Mouse (Mus musculus) neural tube, embryonic 14.5 days (tissue): Measurements from ENCODE around the gene Vps25. TPM values are rescaled to one million over a fixed set of nuclear protein-coding genes. Genes with fewer than 3 reads are reported as not detected.
A peak's percentile ranks its signal among the peaks of the same experiment; 100 is the strongest.

ENCODE experiments used
- ATAC-seq: fragments of 200-750 bp; cut with Nextera tagmentation; 2 replicates; pipeline ENCODE4 v1.8.0; 2017; ENCODE audit warnings: low read depth, mild to moderate bottlenecking, moderate TSS enrichment, moderate library complexity
- H3K27ac ChIP-seq: fragments of 300-500 bp; sonication (generic); 2 replicates; pipeline ENCODE4 v1.5.1; 2014; ENCODE audit warnings: low read depth, mild to moderate bottlenecking, control low read depth, low read length, moderate library complexity, mixed read lengths
- H3K27me3 ChIP-seq: fragments of 300-500 bp; sonication (generic); 2 replicates; pipeline ENCODE4 v1.6.1; 2014; ENCODE audit warnings: low read length; ENCODE audit not compliant: control insufficient read depth, insufficient read depth
- H3K36me3 ChIP-seq: fragments of 300-500 bp; sonication (generic); 2 replicates; pipeline ENCODE4 v1.6.1; 2014; ENCODE audit warnings: low read length, mixed read lengths; ENCODE audit not compliant: control insufficient read depth, insufficient read depth
- H3K4me1 ChIP-seq: fragments of 300-500 bp; sonication (generic); 2 replicates; pipeline ENCODE4 v1.6.1; 2014; ENCODE audit warnings: low read length; ENCODE audit not compliant: control insufficient read depth, insufficient read depth
- H3K4me2 ChIP-seq: fragments of 300-500 bp; sonication (generic); 2 replicates; pipeline ENCODE4 v1.6.1; 2014; ENCODE audit warnings: mild to moderate bottlenecking, low read depth, low read length, control low read depth
- H3K4me3 ChIP-seq: fragments of 300-500 bp; sonication (generic); 2 replicates; pipeline ENCODE4 v1.5.1; 2014; ENCODE audit warnings: low read depth, low read length, control low read depth, mixed read lengths
- H3K9ac ChIP-seq: fragments of 300-500 bp; sonication (generic); replicated peaks from 2 replicates; pipeline ENCODE4 v1.6.1; 2014; ENCODE audit warnings: low read depth, mild to moderate bottlenecking, control low read depth, low read length, mixed read lengths
- H3K9me3 ChIP-seq: fragments of 300-500 bp; sonication (generic); 2 replicates; pipeline ENCODE4 v1.6.1; 2016; ENCODE audit warnings: low read length; ENCODE audit not compliant: control insufficient read depth
- WGBS: fragments of 180-500 bp; shearing (Covaris S2); extraction: QIAGEN DNeasy Blood & Tissue Kit; methylation state at CpG from one replicate; pipeline ENCODE4 v1.1.7; 2014; 5-methylcytosine and 5-hydroxymethylcytosine counted together
- polyA plus RNA-seq: library from polyadenylated mRNA; unstranded; fragments of >200 nt; fragmentation: Nextera tagmentation; extraction: Ambion mirVana; gene quantifications from 2 replicates; pipeline ENCODE4 v1.2.1, GENCODE M21; 2014

Gene Vps25
- polyA plus RNA-seq = 121 and 134 TPM in 2 replicates

DNA sequence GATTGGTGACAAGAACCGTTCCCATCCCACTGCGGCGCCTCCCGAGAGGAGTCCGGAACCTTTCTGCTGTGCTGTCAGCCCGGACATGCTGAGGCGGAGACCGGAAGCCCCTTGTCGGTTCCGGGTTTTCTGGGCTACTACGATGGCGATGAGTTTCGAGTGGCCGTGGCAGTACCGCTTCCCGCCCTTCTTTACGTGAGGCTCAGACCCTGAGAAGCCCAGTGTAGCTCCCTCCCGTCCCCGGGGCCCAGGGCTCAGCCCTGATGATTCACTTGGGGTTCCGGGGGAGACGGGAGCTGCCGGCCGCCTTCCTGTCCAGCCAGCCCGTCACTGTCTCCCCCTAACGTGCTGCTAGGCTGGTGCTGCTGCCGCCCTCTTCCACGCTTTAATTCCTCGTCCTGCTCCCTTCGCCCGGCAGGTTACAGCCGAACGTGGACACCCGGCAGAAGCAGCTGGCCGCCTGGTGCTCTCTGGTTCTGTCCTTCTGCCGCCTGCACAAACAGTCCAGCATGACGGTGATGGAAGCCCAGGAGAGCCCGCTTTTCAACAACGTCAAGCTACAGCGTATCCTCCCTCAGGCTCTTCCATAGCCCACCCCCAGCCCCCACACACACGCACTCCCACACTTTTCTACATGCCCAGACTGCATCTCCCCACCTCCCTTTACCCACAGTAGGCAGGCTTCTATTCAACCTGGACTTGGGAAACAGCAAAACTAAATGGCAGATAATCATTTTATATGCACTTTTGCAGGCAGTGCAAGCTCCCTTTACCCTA, at the start of gene Vps25:
Gene Vps25 (plus strand): TSS at position 95 of the 777 bp plus-strand sequence.
- Histone ChIP-seq H3K4me3 (peak within 1 kb of the TSS; percentile 83), H3K9me3 (no peaks in the 10 kb centered on the region), H3K27me3 (no peaks in the 10 kb centered on the region), H3K4me2 (peak within 1 kb of the TSS; percentile 98), H3K9ac (peak within 1 kb of the TSS; percentile 89), H3K27ac (peak within 1 kb of the TSS; percentile 88), H3K4me1 (peaks cover 10% of the 10 kb centered on the region), H3K36me3 (no peaks in the 10 kb centered on the region)
- WGBS = 1% methylated on average over 40 of the region's 40 CpGs
- peak; percentile 90 for ATAC-seq

DNA sequence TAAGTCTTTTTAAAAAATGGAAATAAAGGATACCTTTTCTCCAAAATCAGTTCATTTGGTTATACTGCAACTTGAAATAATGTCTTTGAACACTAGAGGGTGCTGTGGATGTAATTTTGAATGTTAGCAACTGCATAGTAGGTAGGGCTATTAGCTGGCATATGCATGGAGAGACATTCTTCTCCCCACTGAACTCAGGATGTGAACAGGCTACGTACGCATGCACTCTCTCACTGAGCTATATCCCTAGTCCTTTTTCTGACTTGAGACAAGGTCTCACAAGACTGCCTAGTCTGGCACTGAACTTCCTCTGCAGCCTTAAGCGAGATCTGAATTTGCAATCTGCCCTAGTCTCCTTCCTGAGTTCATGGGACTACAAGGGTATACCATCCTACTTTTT, 41.5 kb upstream of the Vps25 start:
- Histone ChIP-seq H3K4me1 (no peaks in the 10 kb centered on the region), H3K4me3 (no peak overlapping the region), H3K36me3 (peaks cover 12% of the 10 kb centered on the region; the same call in 1 of the 2 replicates), H3K9me3 (no peaks in the 10 kb centered on the region), H3K9ac (no peak overlapping the region), H3K4me2 (no peak overlapping the region), H3K27ac (no peak overlapping the region), H3K27me3 (no peaks in the 10 kb centered on the region)
- WGBS = 43% methylated on average over 3 of the region's 3 CpGs
- ATAC-seq = no peak

DNA sequence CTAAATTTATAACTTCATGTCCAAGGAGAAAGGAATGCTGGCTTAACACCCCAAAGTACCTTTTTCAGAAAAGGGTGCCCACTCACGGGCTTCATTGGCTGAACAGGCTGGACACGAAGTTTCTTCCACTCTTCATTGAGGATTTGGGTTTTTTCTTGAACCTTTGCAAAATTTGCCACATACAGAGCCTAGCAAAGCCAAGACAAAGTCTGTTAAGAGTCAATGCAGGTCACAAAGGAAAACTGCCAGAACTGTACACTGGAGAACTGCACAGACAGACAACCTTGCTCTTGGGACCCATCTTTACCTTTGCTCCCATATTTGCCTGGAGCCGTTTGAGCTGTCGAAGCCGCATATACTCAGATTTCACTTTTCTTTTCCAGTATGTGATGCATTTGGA, 36.6 kb upstream of the Vps25 start:
- Histone ChIP-seq H3K9ac (no peak overlapping the region), H3K4me3 (no peak overlapping the region), H3K9me3 (no peaks in the 10 kb centered on the region), H3K27me3 (no peaks in the 10 kb centered on the region), H3K4me2 (no peak overlapping the region), H3K27ac (no peak overlapping the region), H3K36me3 (0 out of 2 replicates have a peak, but pooled peaks cover 6% of the 10 kb centered on the region), H3K4me1 (no peaks in the 10 kb centered on the region)
- no peak for ATAC-seq
- 92% methylated on average over 5 of the region's 5 CpGs for WGBS

DNA sequence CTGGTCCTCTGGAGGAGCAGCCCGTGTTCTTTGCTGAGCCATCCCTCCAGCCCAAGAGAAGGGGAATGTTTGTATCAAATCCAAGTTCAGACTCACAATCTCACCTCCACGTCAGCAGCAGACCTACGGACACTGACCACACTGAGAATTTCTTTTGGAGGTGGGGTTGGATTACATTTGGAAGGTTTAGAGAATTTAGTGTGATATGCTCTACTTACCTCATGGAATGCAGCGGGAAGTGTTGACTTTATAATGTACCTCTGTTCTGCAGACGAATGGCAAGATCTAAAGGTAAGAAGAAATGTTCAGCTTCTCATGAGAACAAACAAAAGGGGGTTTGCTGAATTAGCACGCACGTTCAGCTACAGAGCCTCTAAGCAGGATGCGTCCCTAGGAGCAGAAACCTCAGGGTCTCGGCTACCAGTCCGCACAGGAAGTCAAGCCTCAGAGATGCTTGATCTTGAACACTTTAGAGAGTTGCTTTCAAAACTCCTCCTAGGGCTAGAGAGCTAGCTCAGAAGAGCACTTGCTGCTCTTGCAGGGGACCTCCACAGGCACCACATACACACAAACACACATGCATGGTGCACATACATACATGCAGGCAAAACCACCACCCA, 35.0 kb upstream of the Vps25 start:
- 88% methylated on average over 10 of the region's 10 CpGs for WGBS
- Histone ChIP-seq H3K27me3 (no peaks in the 10 kb centered on the region), H3K9ac (no peak overlapping the region), H3K36me3 (0 out of 2 replicates have a peak, but pooled peaks cover 6% of the 10 kb centered on the region), H3K9me3 (no peaks in the 10 kb centered on the region), H3K4me1 (no peaks in the 10 kb centered on the region), H3K4me3 (no peak overlapping the region), H3K4me2 (no peak overlapping the region), H3K27ac (no peak overlapping the region)
- ATAC-seq = no peak

DNA sequence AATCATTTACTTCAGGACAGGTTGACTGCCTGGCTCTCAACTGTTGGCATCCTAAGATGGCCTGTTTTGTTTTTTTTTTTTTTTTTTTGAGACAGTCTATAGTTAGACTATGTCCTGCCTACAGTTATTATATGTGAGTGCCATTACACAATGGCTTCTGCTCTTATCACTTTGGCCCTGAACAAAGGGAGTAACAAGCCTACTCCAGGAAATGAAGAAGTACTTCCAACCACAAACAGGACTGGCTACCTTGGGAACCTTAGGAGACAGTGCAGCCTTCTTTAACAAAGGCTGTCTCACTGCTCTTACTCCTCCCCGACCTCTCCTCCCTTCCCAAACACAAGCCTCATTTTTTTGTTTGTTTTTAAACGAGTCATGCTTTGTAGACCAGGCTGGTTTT, 32.7 kb upstream of the Vps25 start:
- WGBS = 61% methylated on average over 2 of the region's 2 CpGs
- H3K4me1 ChIP-seq = peaks cover 4% of the 10 kb centered on the region; the same call in 1 of the 2 replicates
- no peak overlapping the region for H3K4me2 ChIP-seq
- ATAC-seq = no peak
- no peaks in the 10 kb centered on the region for H3K9me3 ChIP-seq
- H3K27me3 ChIP-seq = no peaks in the 10 kb centered on the region
- no peak overlapping the region for H3K4me3 ChIP-seq
- no peak overlapping the region for H3K27ac ChIP-seq
- H3K36me3 ChIP-seq = no peaks in the 10 kb centered on the region
- H3K9ac ChIP-seq = no peak overlapping the region

DNA sequence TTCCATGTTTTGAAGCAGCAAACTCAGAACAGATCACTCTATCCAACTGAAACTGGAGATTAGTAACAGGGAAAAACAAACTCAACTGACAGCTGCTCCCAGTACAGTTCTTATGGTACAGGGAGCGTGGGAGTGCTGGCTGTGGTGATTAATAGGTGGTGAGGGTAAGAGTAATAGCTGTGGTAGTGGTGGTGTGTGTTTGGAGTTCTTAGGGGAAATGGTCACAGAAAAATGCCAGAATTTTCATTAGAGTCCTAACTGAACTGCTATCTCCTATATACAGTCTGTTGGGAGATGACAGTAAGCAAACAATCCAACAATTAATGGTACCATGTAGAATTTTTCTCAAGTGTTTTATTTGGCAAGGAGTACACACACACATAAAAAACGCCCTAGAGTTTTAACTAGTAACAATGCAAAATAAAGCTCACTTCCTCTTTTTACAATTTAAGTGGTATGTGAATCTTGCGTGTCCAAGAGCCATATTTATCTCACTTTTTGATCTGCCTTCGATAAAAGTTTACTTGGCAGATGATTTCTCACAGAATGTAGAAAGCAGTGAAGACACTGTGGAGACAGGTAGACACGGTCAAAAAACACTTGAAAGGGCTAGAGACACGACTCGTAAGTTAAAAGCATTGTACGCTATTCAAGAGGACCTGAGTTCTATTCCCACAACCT, 32.1 kb upstream of the Vps25 start:
- Histone ChIP-seq H3K4me1 (peaks cover 4% of the 10 kb centered on the region; the same call in 1 of the 2 replicates), H3K9me3 (no peaks in the 10 kb centered on the region), H3K36me3 (no peaks in the 10 kb centered on the region), H3K27me3 (no peaks in the 10 kb centered on the region), H3K27ac (no peak overlapping the region), H3K9ac (no peak overlapping the region), H3K4me3 (no peak overlapping the region), H3K4me2 (no peak overlapping the region)
- no peak for ATAC-seq
- 86% methylated on average over 8 of the region's 8 CpGs for WGBS

DNA sequence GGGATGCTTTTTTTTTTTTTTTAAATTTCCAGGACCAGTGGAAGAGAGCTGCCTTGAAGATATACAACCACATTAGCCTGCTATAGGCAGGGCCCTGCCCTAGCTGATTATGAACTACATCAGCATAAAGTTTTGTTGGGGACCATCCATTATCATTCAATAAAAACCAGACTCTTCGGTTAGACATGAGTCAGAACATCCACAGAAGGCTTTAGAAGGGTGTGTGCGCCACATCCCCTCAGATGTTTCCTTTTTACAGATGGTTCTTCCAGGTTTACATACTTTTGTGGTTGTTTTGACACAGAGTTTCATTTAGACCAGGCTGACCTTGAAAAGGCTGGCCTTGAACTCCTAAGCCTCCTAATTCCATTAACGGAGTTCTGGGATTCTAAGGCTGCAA, 29.2 kb upstream of the Vps25 start:
- Histone ChIP-seq H3K36me3 (no peaks in the 10 kb centered on the region), H3K4me2 (no peak overlapping the region), H3K27me3 (no peaks in the 10 kb centered on the region), H3K4me1 (peaks cover 4% of the 10 kb centered on the region; the same call in 1 of the 2 replicates), H3K9me3 (no peaks in the 10 kb centered on the region), H3K27ac (no peak overlapping the region), H3K4me3 (no peak overlapping the region), H3K9ac (no peak overlapping the region)
- ATAC-seq = no peak
- 95% methylated on average over 3 of the region's 3 CpGs for WGBS

DNA sequence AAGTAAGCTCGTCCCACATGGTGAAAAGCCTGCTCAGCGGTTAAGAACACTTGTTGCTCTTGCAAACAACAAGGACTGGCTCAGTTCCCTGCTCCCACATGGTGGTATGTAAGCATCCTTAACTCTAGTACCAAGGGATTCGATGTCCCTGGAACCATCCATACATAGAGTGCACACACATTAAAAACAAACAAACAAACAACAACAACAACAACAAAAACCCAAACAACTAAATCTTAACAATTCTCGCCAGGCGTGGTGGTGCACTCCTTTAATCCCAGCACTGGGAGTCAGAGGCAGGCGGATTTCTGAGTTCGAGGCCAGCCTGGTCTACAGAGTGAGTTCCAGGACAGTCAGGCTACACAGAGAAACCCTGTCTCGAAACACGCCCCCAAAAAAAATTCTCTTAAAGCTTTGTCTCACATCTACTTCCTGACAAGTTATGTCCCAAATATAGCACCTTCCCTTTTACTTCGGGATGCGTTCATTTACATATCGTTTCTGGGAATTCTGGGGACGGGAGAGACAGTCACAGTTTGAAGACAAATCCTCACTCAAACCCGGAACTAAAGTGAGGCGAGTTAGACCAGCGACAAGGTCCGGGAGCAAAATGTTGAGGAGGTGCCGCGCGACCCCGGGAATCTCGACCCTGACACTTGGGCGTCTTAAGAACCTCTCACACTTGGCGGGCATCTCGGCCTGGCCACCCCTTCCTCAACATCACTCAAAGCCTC, 28.0 kb upstream of the Vps25 start:
- Histone ChIP-seq H3K9me3 (no peaks in the 10 kb centered on the region), H3K4me1 (peaks cover 4% of the 10 kb centered on the region; the same call in 1 of the 2 replicates), H3K9ac (peak overlapping the region; percentile 76), H3K4me3 (peak overlapping the region; percentile 82), H3K36me3 (no peaks in the 10 kb centered on the region), H3K27me3 (no peaks in the 10 kb centered on the region), H3K27ac (peak overlapping the region; percentile 39), H3K4me2 (peak overlapping the region; percentile 92)
- no peak for ATAC-seq
- 20% methylated on average over 25 of the region's 25 CpGs for WGBS
